Mouse (Mus musculus) cerebellum, adult 9-11 months (tissue): ENCODE results near the gene R3hdm2.

Source experiments
- DNase-seq: peaks from one replicate; pipeline ENCODE4 v3.0.0; 2022

The R3hdm2 gene

DNA sequence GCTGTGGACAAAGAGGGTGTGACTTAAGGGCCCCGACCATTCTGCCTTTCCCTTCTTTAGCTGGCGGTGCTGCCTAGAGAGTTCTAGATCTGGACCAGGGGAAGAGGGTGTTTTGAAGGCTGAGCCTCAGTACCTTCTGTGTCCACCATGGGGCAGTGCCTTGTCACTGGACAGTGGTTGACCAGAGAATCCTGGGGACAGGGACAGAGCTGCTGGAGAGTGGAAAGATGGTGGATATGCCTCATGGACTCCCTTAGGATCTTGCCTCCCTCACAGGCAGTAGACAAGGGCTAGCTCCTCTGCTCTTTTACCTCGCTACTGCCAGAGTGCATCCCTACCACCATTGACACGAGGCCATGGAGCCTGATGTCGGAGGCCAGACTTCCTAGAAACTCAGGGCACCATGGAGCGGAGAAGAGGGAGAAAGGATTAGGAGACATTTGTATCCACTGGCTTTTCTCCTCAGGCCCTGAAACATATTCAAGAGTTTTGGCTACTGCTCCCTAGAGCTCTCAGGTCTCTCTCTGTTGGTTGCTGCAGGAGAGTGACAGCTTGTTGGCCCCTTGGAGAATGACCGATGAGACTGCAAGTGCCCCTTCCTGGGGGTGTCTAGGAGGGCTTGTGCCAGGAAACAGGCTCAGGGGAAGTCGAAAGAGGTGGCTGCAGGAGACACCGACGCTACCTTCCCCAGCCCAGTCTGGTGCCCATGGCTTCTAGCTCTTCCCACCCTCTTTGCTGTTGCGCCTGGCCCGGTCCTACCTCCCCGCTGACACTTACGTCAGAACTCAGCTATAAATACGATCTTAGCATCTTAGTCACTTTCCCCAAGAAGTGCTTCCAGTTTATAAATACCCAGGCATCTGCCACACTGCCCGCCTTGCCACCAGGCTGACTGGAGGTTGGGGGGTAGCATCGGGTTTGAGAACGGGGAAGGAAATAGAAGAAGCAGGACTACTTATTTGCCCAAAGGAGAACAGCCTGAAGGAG is 25.9 kb upstream of the R3hdm2 start, which contains the start of gene Inhbe:
Inhbe (minus strand) TSS at position 503 of the 987 bp plus-strand sequence.
- peak; percentile 60 for DNase-seq

DNA sequence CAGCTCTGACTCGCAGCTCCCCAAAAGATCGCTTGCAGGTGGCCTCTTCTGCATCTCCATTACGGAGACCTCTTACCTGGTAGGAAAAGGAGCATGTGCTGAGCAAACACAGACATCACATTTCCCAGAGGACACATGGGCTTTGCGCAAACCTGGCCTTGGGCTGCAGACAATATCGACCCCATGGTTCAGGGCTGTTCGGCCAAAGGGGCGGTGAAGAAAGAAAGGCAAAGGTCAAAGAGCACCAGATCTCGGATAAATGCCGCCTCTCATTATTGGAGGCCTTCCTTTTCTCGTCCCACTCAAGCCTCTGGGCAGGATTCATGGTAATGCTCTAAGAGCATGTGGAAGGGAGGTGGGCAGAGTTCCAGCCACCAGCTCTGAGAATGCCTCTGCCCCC is 24.8 kb upstream of the R3hdm2 start:
- no peak for DNase-seq

DNA sequence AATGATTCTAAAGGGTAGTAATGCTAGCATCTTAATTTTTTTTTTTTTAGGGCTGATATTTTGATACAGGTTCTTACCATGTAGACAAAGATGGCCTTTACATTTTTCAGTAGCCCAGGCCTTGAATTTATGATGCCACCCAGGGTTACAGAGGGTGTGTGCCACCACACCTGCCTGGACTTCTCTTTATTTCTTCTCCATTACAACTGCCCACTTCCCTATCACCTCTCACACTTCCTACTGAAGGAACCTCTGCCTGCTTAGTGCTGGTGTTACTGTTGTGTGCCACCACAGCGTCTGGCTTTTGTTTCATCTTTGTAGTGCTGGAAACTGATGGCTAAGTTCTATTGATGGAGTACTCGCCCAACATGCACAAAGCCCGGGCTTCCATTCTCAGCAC is 19.4 kb upstream of the R3hdm2 start:
- no peak for DNase-seq

DNA sequence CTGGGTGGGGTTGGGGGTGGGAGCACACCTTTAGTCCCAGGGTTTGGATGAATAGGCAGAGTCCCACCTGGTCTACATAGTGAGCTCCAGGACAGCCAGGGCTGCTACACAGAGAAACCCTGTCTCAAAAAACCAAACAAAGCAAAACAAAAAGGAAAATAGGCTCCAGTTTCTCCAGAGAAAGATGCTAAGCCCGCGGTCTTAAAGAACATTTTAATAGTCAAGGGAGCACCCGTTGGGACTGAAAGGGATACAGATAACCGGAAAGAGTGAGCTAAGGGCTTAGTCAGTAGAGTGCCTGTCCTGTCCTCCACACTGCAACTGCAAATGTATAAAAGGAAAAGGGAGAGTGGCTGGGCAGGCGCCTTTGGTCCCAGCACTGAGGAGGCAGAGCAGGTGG is 13.0 kb upstream of the R3hdm2 start:
- no peak for DNase-seq

DNA sequence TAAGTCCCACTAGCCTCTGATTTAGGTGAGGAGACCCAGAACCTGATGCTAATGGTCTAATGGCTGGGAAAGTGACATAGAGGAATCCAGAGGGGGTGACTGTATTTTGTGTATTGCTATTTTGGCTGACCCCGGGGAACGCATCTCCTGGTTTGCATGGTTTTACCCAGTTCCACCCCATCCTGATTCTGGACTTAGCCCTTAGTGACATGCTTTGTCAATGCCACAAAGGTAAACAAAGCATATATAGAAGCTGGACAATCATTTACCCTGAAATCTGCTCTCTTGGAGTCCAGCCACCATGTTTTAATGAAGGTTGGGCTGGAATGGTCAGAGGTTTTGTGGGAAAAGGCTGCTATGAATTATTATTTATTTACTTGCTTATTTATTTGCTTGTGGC is 11.9 kb upstream of the R3hdm2 start:
- no peak for DNase-seq

DNA sequence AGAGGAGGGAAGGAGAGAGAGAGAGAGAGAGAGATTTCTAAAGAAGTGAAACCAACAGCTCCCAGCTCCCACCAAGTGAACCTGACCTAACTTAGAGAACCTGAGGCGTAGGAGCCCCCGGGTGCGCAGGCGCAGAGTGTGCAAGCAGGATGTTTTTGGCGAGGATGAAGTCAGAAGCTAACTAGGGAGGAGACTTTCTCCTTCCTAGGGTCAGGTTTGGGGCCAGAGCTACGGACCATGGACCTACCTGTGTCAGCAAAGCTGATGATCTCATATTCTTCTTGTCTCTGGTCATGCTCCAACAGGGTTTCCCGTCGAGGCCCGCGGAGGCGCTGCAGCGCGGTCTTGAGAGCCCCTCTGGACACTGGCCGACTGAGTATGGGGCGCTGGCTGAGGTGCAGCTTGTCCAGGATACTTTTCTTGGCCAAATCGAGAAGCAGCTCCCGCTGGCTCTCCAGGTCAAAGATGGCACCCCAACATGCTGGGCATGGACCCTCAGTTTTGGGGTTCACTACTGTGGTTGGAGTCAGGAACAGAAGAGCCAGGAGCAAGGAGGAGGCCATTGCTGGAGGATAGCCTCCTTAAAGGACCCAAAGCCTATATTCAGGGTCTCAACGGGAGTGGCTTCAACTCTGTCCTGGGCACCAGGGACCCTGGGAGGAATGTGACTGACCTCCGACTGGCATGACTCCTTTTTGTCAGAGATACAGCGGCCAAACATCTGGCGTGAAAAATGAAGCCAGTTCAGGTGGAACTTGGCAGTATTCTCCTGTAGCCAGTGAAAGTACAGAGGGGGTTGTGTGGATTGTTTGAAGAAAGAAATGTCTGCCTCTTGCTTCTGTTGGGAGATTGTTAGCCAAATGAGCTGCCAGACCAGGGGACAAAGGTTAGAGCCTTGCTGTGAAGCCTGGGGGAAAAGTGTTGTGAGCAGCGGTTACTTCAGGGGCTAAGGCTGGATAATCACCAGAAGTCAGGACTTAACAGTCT is 10.0 kb upstream of the R3hdm2 start, which contains the start of gene Inhbc:
Inhbc (minus strand) TSS at position 598 of the 987 bp plus-strand sequence.
- DNase-seq: no peak

DNA sequence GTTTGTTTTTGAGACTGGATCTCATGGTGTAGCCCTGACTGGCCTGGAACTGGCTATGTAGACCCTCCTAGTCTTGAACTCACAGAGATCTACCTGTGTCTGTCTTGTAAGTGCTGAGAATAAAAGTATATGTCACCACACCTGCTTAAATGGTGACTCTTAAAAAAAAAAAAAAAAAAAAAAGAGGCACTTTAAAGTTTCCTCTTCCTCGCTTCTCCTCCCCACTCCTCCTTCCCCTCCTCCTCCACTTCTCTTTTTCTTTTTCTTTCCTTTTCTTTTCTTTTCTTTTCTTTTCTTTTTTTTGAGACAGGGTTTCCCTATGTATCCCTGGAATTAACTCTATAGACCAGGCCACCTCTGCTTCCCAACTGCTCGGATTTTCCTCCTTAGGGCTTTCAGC is 9.1 kb upstream of the R3hdm2 start:
- no peak for DNase-seq

DNA sequence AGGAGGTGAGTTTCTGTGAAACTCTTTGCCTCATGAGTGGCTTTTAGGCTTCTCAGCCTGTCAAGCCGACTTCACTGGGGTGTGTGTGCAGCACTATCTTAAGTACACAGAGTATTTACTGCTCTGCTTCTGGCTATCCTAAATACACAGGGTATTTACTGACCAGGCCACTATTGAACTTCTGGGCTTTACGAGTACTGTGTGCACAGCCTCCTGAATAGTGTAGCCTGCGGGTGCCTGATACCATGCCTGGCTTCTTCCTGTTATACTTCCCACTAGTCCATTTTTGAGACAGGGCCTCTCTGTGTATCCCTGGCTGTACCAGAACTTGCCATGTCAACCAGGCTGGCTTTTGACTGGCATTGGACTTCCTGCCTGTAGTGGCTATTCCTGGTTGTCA is 2.4 kb upstream of the R3hdm2 start:
- DNase-seq: no peak

DNA sequence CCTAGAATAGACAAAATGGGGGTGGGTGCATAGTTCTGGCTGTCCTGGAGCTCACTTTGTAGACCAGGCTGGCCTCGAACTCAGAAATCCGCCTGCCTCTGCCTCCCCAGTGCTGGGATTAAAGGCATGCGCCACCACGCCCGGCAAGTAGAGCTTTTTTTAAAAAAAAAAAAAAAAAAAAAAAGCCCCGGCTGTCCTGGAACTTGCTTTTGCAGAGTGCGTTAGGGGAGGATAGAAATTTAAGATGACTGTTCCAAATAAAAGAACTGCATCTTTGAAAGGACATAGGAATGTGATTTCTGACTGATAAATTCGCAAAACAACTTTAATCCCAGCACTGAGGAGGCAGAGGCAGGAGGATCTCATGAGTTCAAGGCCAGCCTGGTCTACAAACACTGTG is 473 bp upstream of the R3hdm2 start:
- no peak for DNase-seq

DNA sequence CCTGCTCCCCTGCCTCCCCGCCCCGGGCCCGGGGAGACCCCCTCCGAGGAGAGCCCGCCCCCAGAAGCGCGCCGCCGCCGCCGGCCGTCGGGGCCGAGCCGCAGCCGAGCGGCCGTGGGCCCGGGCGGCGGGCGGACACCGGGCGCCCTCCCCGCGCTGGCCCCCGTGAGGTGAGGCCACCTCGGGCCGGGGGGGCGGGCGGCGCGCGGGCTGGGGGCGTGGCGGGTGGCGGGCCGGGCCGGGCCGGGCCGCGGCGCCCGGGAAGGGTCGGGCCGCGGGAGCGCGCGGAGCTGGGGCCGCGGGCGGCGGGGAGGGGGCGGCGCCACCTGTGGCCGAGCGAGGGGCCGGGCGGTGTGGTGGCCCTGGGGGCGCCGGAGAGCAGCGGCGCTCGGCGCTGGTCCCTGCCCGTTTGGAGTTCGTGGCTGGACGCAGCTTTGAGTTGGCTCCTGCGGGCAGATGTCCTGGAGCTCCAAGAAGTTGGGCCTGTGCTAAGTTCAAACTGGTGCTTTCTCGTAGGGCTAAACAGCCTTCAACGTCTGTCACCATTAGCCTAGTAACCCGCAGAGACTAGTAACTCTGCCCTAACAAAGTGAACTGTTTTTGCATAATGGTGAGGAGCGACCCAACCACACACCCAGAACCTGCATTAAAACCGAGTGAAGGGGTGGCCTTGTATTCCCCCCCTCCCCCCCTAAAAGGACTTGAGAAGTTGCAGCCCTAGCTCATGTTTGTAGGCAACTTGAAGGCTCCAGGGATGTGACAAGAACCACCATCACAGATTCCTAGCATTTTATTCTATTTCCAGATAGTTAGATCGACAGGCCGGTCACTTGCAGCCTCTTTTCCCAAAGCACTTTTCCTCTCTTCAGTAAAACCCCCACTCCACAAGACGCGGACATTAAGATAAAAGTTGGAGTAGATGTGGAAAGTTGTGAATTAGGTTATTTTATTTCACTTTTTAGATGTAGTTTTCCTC is 928 bp downstream of the R3hdm2 start:
- peak; percentile 50 for DNase-seq

DNA sequence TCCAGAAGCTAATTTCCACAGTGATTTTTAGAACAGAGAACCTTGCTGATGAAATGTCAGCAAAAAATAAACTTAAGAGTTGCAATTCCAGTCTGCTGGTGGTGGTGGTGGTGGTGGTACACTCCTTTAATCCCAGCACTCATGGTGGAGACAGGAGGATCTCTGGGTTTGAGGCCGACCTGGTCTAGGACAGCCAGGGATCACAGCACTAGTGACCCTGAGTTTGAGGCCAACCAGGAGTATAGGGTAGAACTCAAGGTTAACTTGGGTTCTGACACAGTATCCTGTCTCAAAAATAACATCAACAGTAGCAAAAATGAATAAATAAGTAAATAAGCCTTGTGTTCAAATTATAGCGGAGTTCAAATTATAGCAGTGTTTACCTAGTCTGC is 1.6 kb downstream of the R3hdm2 start:
- DNase-seq: no peak

DNA sequence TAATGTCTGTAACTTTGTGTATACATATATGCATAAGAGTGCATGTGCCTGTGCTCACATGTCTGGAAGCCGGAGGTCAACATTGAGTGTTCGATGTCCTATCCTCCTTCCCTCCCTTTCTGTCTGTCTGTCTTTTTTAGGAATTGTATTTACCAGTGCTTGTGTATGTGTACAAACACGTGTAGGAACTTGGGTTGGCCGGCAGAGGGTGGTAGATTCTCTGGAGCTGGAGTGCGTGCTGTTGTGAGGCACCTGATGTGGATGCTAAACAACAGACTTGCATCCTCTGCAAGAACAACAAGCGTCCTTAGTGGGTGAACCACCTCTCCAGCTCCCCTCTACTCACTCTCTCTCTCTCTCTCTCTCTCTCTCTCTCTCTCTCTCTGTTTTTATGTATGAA is 11.6 kb downstream of the R3hdm2 start:
- DNase-seq: no peak

DNA sequence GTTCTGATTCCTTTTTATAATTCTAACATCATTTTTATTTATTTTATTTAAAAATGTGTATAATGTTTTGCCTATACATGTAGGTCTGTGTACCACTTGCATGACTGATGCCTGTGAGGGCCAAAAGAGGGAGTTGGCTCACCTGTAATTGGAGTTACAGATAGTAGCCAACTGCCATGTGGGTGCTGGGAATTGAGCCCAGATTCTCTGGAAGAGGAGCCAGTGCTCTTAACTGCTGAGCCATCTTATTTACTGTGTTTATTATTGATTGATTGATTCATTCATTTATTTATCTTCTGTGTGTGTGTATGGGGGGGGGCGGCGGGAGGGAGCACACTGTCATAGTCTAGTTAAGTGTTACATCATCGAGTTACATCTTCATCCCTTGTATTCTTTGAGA is 24.6 kb downstream of the R3hdm2 start:
- no peak for DNase-seq

DNA sequence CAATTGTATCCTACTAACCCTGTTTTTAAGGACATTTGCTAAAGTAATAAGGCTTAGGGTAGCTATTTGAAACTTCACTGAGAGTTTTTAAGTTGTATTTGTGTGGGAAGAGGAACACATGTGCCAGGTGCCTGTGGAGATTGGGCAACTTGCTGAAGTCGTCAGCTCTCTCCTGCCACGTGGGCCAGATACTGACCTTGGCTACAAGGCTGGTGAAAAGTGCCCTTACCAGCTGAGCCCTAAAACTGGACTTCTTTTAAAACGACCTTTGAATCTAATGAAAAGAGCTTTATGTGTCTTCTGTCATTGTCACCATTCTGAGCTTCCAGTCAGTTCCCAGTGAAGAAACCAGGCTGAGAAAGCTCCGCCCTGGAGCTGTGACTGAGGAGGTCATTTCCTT is 27.3 kb downstream of the R3hdm2 start:
- DNase-seq: no peak

DNA sequence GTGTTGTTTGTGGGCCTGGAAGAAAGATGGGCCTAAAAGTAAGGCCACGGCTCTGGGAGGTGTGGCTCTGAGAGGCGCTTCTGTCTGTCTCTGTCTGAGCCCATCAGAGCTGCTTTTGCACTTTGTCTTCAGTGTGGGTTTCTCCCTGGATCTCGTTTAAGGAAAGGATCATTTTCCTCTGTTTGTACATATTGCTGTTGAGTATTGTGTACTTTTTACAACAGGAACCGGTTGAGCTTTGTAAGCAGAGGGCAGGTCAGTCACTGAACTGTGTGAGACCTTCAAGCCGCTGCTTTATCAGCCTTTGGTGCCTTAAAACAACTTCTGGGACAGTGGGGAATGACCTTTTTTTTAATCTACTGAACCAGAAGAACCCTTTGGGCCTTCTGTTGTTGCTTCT is 32.0 kb downstream of the R3hdm2 start:
- DNase-seq: no peak

DNA sequence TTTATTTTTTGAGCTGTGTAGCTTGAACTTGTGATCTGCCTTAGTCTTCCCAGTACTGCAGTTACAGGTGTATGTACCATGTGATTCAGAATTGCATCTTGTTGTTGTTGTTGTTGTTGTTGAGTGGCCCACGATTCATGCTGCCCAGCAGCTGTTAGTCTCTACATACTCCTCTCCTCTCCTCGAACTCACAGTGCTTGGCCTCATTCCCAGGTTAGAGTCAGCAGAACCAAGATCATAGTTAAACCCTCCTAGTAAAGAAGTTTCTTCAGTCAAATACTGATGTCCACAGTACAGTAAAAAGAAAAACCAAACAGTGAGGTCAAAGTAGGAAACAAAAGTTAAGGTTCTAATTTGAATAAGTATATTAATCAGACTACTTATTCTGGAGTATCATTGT is 32.6 kb downstream of the R3hdm2 start:
- no peak for DNase-seq

DNA sequence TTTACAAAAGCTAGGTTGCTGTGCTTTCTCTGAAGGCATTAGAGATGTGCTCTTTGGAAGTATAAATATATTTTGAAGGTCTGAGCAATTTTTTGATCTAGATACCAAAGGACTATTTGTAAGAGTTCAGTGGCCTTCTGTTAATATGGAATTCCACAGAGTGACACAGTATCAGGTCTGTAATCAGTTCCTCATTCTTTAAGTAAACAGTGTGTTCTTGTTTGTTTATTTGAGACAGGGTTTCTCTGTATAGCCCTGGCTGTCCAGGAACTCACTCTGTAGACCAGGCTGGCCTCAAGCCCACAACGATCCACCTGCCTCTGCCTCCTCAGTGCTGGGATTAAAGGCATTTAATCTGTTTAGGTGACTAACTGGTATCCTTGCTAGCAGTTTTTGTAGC is 33.5 kb downstream of the R3hdm2 start:
- no peak for DNase-seq

DNA sequence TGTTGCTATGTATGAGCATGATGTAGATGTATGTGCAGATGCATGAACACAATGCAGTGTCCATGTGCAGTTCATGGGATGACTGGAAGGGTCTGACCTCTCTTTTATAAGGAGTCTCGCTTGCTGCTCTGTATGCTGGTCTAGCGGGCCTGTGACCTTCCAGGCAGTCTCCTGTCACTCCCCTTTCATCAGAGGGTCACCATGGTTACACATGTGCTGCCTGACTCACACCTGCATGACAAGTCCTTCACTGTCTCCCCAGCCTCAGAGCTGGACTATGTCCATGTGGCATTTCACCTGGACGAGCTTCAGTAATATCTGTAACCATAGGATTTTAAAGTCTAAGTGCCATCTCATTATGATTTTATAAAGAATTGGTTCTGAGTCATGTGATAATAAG is 34.0 kb downstream of the R3hdm2 start:
- no peak for DNase-seq

DNA sequence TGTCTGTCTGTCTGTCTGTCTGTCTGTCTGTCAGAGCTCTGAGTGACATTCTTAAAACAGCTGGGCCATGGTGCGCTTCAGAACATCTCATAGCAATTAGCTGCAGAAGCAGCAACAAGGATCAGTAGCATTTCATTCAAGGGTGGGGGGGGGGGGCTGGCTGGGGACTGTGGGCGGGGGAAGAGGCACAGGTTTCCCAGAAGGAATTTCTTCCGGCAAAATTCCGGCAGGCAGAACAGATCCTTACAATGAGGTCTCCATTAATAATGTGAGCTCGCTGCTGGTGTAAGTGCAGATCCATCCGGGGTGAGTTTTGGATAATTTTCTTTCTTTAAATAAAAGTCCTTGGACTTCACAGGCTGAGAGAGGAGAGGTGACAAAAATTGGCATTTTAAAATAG is 40.0 kb downstream of the R3hdm2 start:
- no peak for DNase-seq

DNA sequence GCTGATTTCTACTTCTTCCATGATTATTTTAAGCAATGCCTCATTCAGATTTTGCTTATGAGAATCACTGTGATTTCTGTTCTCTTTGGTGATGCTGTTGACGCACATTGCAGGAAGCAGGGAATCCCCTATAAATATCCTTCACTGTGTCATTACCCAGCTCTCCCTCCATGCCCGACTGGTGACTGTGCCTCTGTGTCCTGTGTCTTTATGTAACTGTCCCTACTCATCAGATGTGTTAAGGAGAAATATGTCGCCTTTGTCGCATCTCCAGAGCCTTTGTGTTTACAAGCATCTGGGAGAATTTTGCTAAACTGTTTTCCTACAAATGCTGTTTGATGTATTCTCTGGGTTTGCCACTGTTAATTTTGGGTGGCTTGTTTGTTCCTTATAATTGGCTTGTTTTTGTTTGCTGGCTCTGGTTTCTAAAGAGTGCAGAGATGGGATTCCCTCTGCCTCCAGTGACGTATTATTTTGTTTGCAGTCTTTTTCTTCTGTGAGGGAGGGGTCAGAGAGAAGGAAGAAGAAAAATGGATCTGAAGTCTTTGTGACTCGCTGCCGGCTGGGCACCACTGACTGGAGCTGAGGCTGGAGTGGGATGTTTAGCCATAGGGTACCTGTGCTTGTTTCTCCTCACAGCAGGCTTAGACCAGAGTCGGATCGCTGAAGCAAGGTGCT is 40.7 kb downstream of the R3hdm2 start:
- peak; percentile 59 for DNase-seq

DNA sequence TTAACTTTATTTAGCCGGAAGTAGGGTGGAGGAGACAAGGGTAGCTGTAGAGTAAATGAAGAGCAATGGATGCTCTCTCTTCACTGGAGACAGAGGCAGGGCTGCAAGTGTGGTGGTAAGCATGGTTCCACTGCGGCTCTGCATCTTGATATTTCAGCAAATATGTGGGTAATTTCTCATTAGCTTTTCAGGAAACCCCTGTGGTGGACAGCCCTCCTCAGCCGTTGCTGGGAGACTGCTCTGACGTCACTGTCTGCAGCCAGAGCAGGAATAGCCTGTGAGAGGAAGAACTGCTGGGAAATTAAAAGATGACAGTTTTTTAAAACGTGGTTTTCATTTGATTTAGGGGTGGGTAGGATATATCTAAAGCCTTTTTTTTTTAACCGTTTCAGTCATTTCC is 41.9 kb downstream of the R3hdm2 start:
- peak; percentile 69 for DNase-seq

DNA sequence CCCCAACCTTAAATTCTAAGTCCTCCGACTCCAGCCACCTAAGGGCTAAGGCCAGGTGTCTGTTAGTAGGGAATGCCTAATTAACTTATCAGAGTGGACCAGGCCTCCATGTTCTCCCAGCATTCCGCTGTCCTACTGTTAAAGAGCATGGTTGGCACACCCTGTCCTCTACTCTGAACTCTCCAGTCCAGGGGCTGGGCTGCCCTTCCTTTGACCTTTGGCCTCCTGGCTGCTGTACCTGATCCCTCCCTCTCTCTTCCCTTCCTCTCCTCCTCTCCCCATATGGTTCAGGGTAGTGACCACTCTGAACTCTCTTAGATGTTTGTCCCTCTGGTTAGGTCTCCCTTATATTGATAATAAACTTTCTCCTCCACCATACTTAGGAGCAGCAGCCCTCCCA is 45.7 kb downstream of the R3hdm2 start:
- DNase-seq: no peak
